Mouse (Mus musculus) limb, embryonic 12.5 days (tissue): ENCODE results near the gene Olfr275. TPM values are rescaled to one million over a fixed set of nuclear protein-coding genes. Genes with fewer than 3 reads are reported as not detected.
"Not testable (repeated sequence)": the region's sequence is repeated elsewhere in the genome, so short reads cannot be mapped to it uniquely, and the experiment has no call there.

ENCODE experiments used
- ATAC-seq: fragments of 200-750 bp; cut with Nextera tagmentation; 2 replicates; pipeline ENCODE4 v1.8.0; 2017; ENCODE audit warnings: low read depth, moderate TSS enrichment; ENCODE audit not compliant: insufficient number of reproducible peaks, insufficient read depth, low FRiP score, low TSS enrichment
- H3K27ac ChIP-seq: fragments of 300-500 bp; sonication (generic); 2 replicates; pipeline ENCODE4 v1.5.1; 2016; ENCODE audit warnings: mild to moderate bottlenecking, moderate library complexity
- H3K27me3 ChIP-seq: fragments of 300-500 bp; sonication (generic); 2 replicates; pipeline ENCODE4 v1.6.1; 2016; ENCODE audit warnings: mild to moderate bottlenecking, moderate library complexity
- H3K36me3 ChIP-seq: fragments of 300-500 bp; sonication (generic); 2 replicates; pipeline ENCODE4 v1.6.1; 2016; ENCODE audit warnings: mild to moderate bottlenecking, moderate library complexity
- H3K4me1 ChIP-seq: fragments of 300-500 bp; sonication (generic); replicated peaks from 2 replicates; pipeline ENCODE4 v1.6.1; 2016
- H3K4me2 ChIP-seq: fragments of 300-500 bp; sonication (generic); 2 replicates; pipeline ENCODE4 v1.6.1; 2016; ENCODE audit warnings: mild to moderate bottlenecking, moderate library complexity
- H3K4me3 ChIP-seq: fragments of 300-500 bp; sonication (generic); replicated peaks from 2 replicates; pipeline ENCODE4 v1.5.1; 2016; ENCODE audit warnings: mild to moderate bottlenecking
- H3K9ac ChIP-seq: fragments of 300-500 bp; sonication (generic); replicated peaks from 2 replicates; pipeline ENCODE4 v1.6.1; 2016; ENCODE audit warnings: mild to moderate bottlenecking, moderate library complexity
- H3K9me3 ChIP-seq: fragments of 300-500 bp; sonication (generic); 2 replicates; pipeline ENCODE4 v1.6.1; 2016; ENCODE audit warnings: mild to moderate bottlenecking, moderate library complexity
- WGBS: fragments of 180-500 bp; shearing (Covaris S2); methylation state at CpG from one replicate; pipeline ENCODE4 v1.1.7; 2016; 5-methylcytosine and 5-hydroxymethylcytosine counted together
- polyA plus RNA-seq: library from polyadenylated mRNA; unstranded; fragments of >200 nt; fragmentation: Nextera tagmentation; extraction: Ambion mirVana; gene quantifications from 2 replicates; pipeline ENCODE4 v1.2.1, GENCODE M21; 2016

Olfr275 gene
- not detected in 2 replicates for polyA plus RNA-seq

GRCm38 (mm10) chr4:52814304-52814703 is at the start of gene Olfr275:
Gene Olfr275 (plus strand): TSS chr4:52814604.
- no peaks in the 10 kb centered on the region for H3K27me3 ChIP-seq
- ATAC-seq, result no peak
- H3K9ac ChIP-seq, result no peak within 1 kb of the TSS
- 84% methylated on average over 2 of the region's 2 CpGs for WGBS
- H3K4me2 ChIP-seq, result no peak within 1 kb of the TSS
- no peaks in the 10 kb centered on the region for H3K9me3 ChIP-seq
- no peak within 1 kb of the TSS for H3K4me3 ChIP-seq
- H3K36me3 ChIP-seq, result no peaks in the 10 kb centered on the region
- no peak within 1 kb of the TSS for H3K27ac ChIP-seq
- H3K4me1 ChIP-seq, result no peaks in the 10 kb centered on the region

GRCm38 (mm10) chr4:52765612-52766011 is 48.8 kb upstream of the Olfr275 start:
- Histone ChIP-seq H3K4me2 (no peak overlapping the region), H3K4me1 (no peaks in the 10 kb centered on the region), H3K27ac (no peak overlapping the region), H3K9me3 (no peaks in the 10 kb centered on the region), H3K9ac (no peak overlapping the region), H3K4me3 (no peak overlapping the region), H3K36me3 (no peaks in the 10 kb centered on the region), H3K27me3 (no peaks in the 10 kb centered on the region)
- ATAC-seq, result no peak
- WGBS, result 62% methylated on average over 6 of the region's 6 CpGs

- no peak for ATAC-seq
- WGBS, result 80% methylated on average over 5 of the region's 5 CpGs
These were observed 42.2 kb upstream of the Olfr275 start for GRCm38 (mm10) chr4:52772186-52772585.

GRCm38 (mm10) chr4:52800013-52800412 is 14.4 kb upstream of the Olfr275 start:
- H3K27ac ChIP-seq, result no peak overlapping the region
- H3K4me1 ChIP-seq, result no peaks in the 10 kb centered on the region
- no peak for ATAC-seq
- H3K27me3 ChIP-seq, result no peaks in the 10 kb centered on the region
- 83% methylated on average over 3 of the region's 3 CpGs for WGBS
- H3K9ac ChIP-seq, result no peak overlapping the region
- no peak overlapping the region for H3K4me2 ChIP-seq
- H3K36me3 ChIP-seq, result no peaks in the 10 kb centered on the region
- H3K9me3 ChIP-seq, result no peaks in the 10 kb centered on the region
- H3K4me3 ChIP-seq, result no peak overlapping the region

More at GRCm38 (mm10) chr4:52772186-52772585, 42.2 kb upstream of the Olfr275 start:
- Histone ChIP-seq H3K36me3 (no peaks in the 10 kb centered on the region), H3K4me2 (no peak overlapping the region), H3K27ac (no peak overlapping the region), H3K9ac (no peak overlapping the region), H3K9me3 (no peaks in the 10 kb centered on the region), H3K27me3 (no peaks in the 10 kb centered on the region), H3K4me3 (no peak overlapping the region), H3K4me1 (no peaks in the 10 kb centered on the region)

GRCm38 (mm10) chr4:52811871-52812270 is 2.5 kb upstream of the Olfr275 start:
- no peak overlapping the region for H3K9ac ChIP-seq
- H3K4me3 ChIP-seq, result no peak overlapping the region
- no peak overlapping the region for H3K4me2 ChIP-seq
- no peaks in the 10 kb centered on the region for H3K9me3 ChIP-seq
- H3K36me3 ChIP-seq, result no peaks in the 10 kb centered on the region
- H3K27me3 ChIP-seq, result no peaks in the 10 kb centered on the region
- H3K4me1 ChIP-seq, result no peaks in the 10 kb centered on the region
- 35% methylated on average over 2 of the region's 2 CpGs for WGBS
- no peak for ATAC-seq
- H3K27ac ChIP-seq, result no peak overlapping the region

GRCm38 (mm10) chr4:52821375-52821774 is 7.0 kb downstream of the Olfr275 start:
- Histone ChIP-seq H3K36me3 (no peaks in the 10 kb centered on the region), H3K4me3 (no peak overlapping the region), H3K9ac (no peak overlapping the region), H3K4me1 (no peaks in the 10 kb centered on the region), H3K27me3 (no peaks in the 10 kb centered on the region), H3K9me3 (no peaks in the 10 kb centered on the region), H3K4me2 (no peak overlapping the region), H3K27ac (no peak overlapping the region)
- WGBS, result 94% methylated on average over 11 of the region's 11 CpGs
- no peak for ATAC-seq

GRCm38 (mm10) chr4:52845411-52845810 is 31.0 kb downstream of the Olfr275 start:
- H3K4me3 ChIP-seq, ATAC-seq: not testable (repeated sequence)

GRCm38 (mm10) chr4:52849039-52849635 is 34.7 kb downstream of the Olfr275 start:
- Histone ChIP-seq H3K4me2 (no peak overlapping the region), H3K4me3 (no peak overlapping the region), H3K9me3 (no peaks in the 10 kb centered on the region), H3K27me3 (no peaks in the 10 kb centered on the region), H3K27ac (no peak overlapping the region), H3K36me3 (no peaks in the 10 kb centered on the region), H3K4me1 (no peaks in the 10 kb centered on the region), H3K9ac (no peak overlapping the region)
- ATAC-seq, result no peak
- WGBS, result 48% methylated on average over 4 of the region's 4 CpGs

More at GRCm38 (mm10) chr4:52845411-52845810, 31.0 kb downstream of the Olfr275 start:
- not testable (repeated sequence) for H3K27me3 ChIP-seq, H3K9me3 ChIP-seq, H3K4me1 ChIP-seq, H3K4me2 ChIP-seq, H3K9ac ChIP-seq, H3K36me3 ChIP-seq, H3K27ac ChIP-seq
- 14% methylated on average over 1 of the region's 1 CpGs for WGBS

- ATAC-seq, result no peak
- no peak overlapping the region for H3K4me2 ChIP-seq
- no peak overlapping the region for H3K27ac ChIP-seq
- H3K27me3 ChIP-seq, result no peaks in the 10 kb centered on the region
- no peaks in the 10 kb centered on the region for H3K4me1 ChIP-seq
- no peaks in the 10 kb centered on the region for H3K9me3 ChIP-seq
- no peak overlapping the region for H3K4me3 ChIP-seq
- 83% methylated on average over 5 of the region's 5 CpGs for WGBS
- H3K9ac ChIP-seq, result no peak overlapping the region
- no peaks in the 10 kb centered on the region for H3K36me3 ChIP-seq
These were observed 35.3 kb downstream of the Olfr275 start for GRCm38 (mm10) chr4:52849672-52850071.

GRCm38 (mm10) chr4:52859136-52859535 is 44.7 kb downstream of the Olfr275 start, which contains the start of gene Olfr273:
Gene Olfr273 (minus strand): TSS chr4:52859236.
- H3K27ac ChIP-seq, result no peak within 1 kb of the TSS
- WGBS, result 73% methylated on average over 1 of the region's 1 CpGs
- H3K4me2 ChIP-seq, result no peak within 1 kb of the TSS
- no peaks in the 10 kb centered on the region for H3K27me3 ChIP-seq
- no peak within 1 kb of the TSS for H3K4me3 ChIP-seq
- no peaks in the 10 kb centered on the region for H3K36me3 ChIP-seq
- no peak within 1 kb of the TSS for H3K9ac ChIP-seq
- no peak for ATAC-seq
- H3K4me1 ChIP-seq, result no peaks in the 10 kb centered on the region
- H3K9me3 ChIP-seq, result no peaks in the 10 kb centered on the region

GRCm38 (mm10) chr4:52864156-52864555 is 49.8 kb downstream of the Olfr275 start:
- H3K4me1 ChIP-seq, result no peaks in the 10 kb centered on the region
- ATAC-seq, result no peak
- no peak overlapping the region for H3K4me3 ChIP-seq
- no peaks in the 10 kb centered on the region for H3K36me3 ChIP-seq
- WGBS, result 94% methylated on average over 9 of the region's 9 CpGs
- H3K27ac ChIP-seq, result no peak overlapping the region
- no peaks in the 10 kb centered on the region for H3K27me3 ChIP-seq
- no peak overlapping the region for H3K4me2 ChIP-seq
- H3K9me3 ChIP-seq, result no peaks in the 10 kb centered on the region
- H3K9ac ChIP-seq, result no peak overlapping the region
